Mouse (Mus musculus) hindbrain, embryonic 15.5 days (tissue): ENCODE measurements around the gene Nhsl2. TPM values are rescaled to one million over a fixed set of nuclear protein-coding genes. Genes with fewer than 3 reads are reported as not detected.
"Not testable (repeated sequence)": the region's sequence is repeated elsewhere in the genome, so short reads cannot be mapped to it uniquely, and the experiment has no call there.

Experiments
- ATAC-seq: fragments of 200-750 bp; cut with Nextera tagmentation; 2 replicates; pipeline ENCODE4 v1.8.0; 2017; ENCODE audit warnings: low read depth, moderate number of reproducible peaks, moderate TSS enrichment; ENCODE audit not compliant: low FRiP score
- H3K27ac ChIP-seq: fragments of 300-500 bp; sonication (generic); replicated peaks from 2 replicates; pipeline ENCODE4 v1.5.1; 2015; ENCODE audit warnings: mild to moderate bottlenecking, inconsistent platforms
- H3K27me3 ChIP-seq: fragments of 300-500 bp; sonication (generic); 2 replicates; pipeline ENCODE4 v1.6.1; 2015; ENCODE audit warnings: control low read depth, inconsistent platforms
- H3K36me3 ChIP-seq: fragments of 300-500 bp; sonication (generic); 2 replicates; pipeline ENCODE4 v1.6.1; 2015; ENCODE audit warnings: control low read depth, inconsistent platforms
- H3K4me1 ChIP-seq: fragments of 300-500 bp; sonication (generic); replicated peaks from 2 replicates; pipeline ENCODE4 v1.6.1; 2015; ENCODE audit warnings: control low read depth, inconsistent platforms
- H3K4me2 ChIP-seq: fragments of 300-500 bp; sonication (generic); 2 replicates; pipeline ENCODE4 v1.6.1; 2015; ENCODE audit warnings: moderate library complexity, mild to moderate bottlenecking, inconsistent platforms
- H3K4me3 ChIP-seq: fragments of 300-500 bp; sonication (generic); 2 replicates; pipeline ENCODE4 v1.5.1; 2015; ENCODE audit warnings: mild to moderate bottlenecking, inconsistent platforms
- H3K9ac ChIP-seq: fragments of 300-500 bp; sonication (generic); 2 replicates; pipeline ENCODE4 v1.6.1; 2015; ENCODE audit warnings: inconsistent platforms
- H3K9me3 ChIP-seq: fragments of 300-500 bp; sonication (generic); 2 replicates; pipeline ENCODE4 v1.6.1; 2016; ENCODE audit warnings: control low read depth, inconsistent platforms
- WGBS: fragments of 180-500 bp; shearing (Covaris S2); methylation state at CpG from one replicate; pipeline ENCODE4 v1.1.7; 2015; 5-methylcytosine and 5-hydroxymethylcytosine counted together
- polyA plus RNA-seq: library from polyadenylated mRNA; unstranded; fragments of >200 nt; fragmentation: Nextera tagmentation; extraction: Ambion mirVana; gene quantifications from 2 replicates; pipeline ENCODE4 v1.2.1, GENCODE M21; 2015

Gene Nhsl2
- 6.4 and 7.3 TPM in 2 replicates for polyA plus RNA-seq

DNA sequence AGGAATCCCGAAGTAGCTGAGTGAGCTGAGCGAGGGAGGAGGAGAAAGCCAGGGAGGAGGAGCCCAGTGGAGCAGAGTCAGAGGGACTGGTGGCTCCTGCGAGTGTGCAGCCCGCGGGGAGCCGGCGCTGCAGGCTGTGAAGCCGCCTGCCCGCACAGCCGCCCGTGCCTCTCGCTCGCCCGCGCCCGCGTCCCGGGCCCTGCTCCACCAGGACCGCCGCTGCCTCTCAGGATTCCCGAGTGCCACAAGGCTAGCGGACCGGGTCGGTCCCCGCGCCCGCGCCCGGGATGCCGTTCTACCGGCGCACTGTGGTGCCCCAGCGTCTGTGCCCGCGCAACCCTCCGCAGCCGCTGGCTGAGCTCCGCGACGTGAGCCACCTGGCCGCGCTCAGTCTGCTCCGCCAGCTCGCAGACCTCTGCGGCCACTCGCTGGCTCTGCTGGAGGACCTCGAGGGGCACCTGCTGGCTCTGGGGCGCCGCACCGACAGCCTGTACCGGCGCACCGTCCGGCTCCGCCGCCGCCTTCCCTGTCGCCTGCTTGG, at the start of gene Nhsl2:
TSS of gene Nhsl2 (plus strand) at position 105 of the 541 bp plus-strand sequence.
- peak within 1 kb of the TSS; percentile 48 for H3K4me3 ChIP-seq
- no peaks in the 10 kb centered on the region for H3K9me3 ChIP-seq
- H3K27me3 ChIP-seq = peaks cover 59% of the 10 kb centered on the region
- H3K9ac ChIP-seq = peak within 1 kb of the TSS; percentile 18
- 22% methylated on average over 48 of the region's 58 CpGs for WGBS
- H3K27ac ChIP-seq = no peak within 1 kb of the TSS
- peak within 1 kb of the TSS; percentile 70 for H3K4me2 ChIP-seq
- H3K4me1 ChIP-seq = 0 out of 2 replicates have a peak, but pooled peaks cover 3% of the 10 kb centered on the region
- no peaks in the 10 kb centered on the region for H3K36me3 ChIP-seq
- peak; percentile 79 for ATAC-seq

DNA sequence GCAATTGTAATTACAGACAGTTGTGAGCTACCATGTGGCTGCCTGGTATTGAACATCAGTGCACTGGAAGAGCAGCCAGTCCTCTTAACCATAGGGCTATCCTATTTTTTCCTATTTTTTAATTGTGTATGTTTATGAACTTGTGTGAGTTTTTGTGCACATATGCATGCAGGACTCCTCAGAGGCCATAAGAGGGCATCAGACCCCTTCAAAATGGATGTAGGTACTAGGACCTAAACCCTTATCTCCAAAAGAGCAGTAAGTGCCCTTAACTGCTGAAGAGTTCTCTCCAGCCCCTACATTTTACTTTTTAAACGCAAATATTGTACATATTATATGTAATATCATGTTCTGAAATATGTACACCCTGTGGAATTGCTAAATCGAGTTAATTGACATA, 43.7 kb upstream of the Nhsl2 start:
- Histone ChIP-seq H3K4me3 (no peak overlapping the region), H3K4me1 (no peaks in the 10 kb centered on the region), H3K27ac (no peak overlapping the region), H3K9me3 (no peaks in the 10 kb centered on the region), H3K27me3 (0 out of 2 replicates have a peak, but pooled peaks cover 4% of the 10 kb centered on the region), H3K9ac (no peak overlapping the region), H3K4me2 (no peak overlapping the region), H3K36me3 (no peaks in the 10 kb centered on the region)
- 28% methylated on average over 2 of the region's 2 CpGs for WGBS
- no peak for ATAC-seq

DNA sequence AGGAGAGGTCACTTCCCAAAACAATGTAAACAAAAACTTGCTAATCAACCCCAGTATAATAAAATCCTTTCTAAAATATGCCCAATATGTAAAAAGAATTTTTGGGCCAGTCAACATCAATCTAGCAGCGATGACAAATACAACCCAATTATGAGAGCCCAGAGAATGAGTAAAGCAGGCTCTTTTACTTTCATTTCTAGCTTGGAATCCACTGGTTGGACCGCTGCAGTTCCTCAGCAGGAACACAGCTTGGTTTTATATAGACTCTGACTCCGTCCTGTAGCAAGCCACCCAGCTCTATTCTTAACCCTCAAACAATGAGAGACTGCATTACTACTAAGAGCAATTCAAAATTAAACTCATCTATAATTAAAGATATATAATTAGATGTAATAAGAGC, 37.4 kb upstream of the Nhsl2 start:
- H3K9ac ChIP-seq = no peak overlapping the region
- 70% methylated on average over 3 of the region's 3 CpGs for WGBS
- no peaks in the 10 kb centered on the region for H3K4me1 ChIP-seq
- H3K4me2 ChIP-seq = no peak overlapping the region
- 0 out of 2 replicates have a peak, but pooled peaks cover 8% of the 10 kb centered on the region for H3K27me3 ChIP-seq
- ATAC-seq = no peak
- H3K4me3 ChIP-seq = no peak overlapping the region
- no peak overlapping the region for H3K27ac ChIP-seq
- H3K36me3 ChIP-seq = no peaks in the 10 kb centered on the region
- H3K9me3 ChIP-seq = no peaks in the 10 kb centered on the region

DNA sequence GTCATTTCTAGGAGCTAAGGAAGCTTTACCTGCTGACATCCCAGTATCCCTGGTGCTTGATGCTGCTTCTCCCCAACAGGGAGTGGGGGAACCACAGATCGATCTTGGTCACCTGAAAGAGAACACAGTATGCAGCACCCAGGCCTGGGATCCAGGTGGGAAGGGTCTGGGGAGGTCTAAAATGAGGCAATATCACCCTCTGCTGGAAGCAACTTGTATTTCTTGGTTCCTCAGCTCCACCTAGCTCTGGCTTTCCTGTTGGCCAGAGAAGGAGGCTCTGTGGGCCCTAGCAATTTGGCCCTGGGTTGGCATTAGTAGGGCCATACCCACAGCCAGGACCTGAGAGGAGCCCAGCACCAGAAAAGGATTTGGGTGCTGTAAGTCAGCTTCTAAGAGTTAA, 30.0 kb upstream of the Nhsl2 start:
- Histone ChIP-seq H3K27ac (no peak overlapping the region), H3K36me3 (no peaks in the 10 kb centered on the region), H3K9ac (no peak overlapping the region), H3K4me3 (no peak overlapping the region), H3K4me2 (no peak overlapping the region), H3K9me3 (no peaks in the 10 kb centered on the region), H3K27me3 (0 out of 2 replicates have a peak, but pooled peaks cover 2% of the 10 kb centered on the region), H3K4me1 (no peaks in the 10 kb centered on the region)
- no peak for ATAC-seq
- 67% methylated on average over 1 of the region's 1 CpGs for WGBS

DNA sequence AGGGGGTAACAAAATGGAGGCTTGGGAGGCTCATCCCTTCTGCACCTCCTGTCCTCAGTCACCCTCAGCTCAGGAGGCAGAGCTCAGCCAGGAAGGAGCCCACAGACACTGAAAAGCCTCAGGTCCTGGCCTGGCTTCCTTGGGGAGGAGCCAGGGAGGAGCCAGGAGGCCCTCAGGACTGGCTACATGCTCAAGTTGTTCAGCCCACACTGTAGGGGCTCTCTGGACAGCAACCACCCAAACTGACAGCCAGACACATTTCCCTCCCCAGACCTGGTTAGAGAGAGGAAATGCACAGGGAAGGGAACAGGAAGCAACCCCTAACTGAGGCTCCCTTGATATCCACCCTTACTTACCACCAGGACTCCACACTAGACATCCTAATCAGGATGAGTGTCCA, 29.2 kb upstream of the Nhsl2 start:
- not testable (repeated sequence) for H3K4me1 ChIP-seq, H3K4me2 ChIP-seq, H3K9ac ChIP-seq, H3K36me3 ChIP-seq, H3K27me3 ChIP-seq, H3K27ac ChIP-seq, H3K4me3 ChIP-seq, ATAC-seq, H3K9me3 ChIP-seq

DNA sequence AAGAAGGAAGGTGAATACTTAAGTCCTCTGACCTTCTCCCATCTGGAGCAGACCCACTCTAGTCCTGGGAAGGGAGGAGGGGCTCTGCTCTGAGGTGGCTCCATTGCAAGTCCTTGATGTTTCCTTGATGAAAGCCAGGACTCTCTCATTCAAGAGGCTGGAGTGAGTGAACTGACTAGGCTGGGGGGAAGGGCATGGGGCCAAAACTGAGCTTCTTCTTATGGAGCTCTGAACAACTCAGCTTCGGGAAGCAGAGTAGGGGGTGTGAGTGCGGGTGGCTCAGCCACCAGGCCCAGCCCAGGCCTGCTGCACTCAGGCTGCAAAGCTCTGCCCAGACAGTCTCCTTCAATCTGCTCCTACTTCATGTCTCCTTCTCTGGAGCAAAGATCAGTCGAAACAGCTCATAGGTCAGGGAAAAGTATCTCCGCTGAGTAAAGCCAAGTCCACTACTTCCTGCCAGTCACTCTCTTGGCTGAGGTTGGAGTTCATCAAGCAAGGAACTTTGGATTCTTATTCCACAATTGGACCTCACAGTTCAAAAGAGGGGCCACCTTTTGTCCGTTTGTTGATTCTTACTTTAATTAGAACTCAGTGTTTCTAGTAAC, 1.9 kb upstream of the Nhsl2 start:
- ATAC-seq = no peak
- H3K36me3 ChIP-seq = no peaks in the 10 kb centered on the region
- no peak overlapping the region for H3K9ac ChIP-seq
- 0 out of 2 replicates have a peak, but pooled peaks cover 3% of the 10 kb centered on the region for H3K4me1 ChIP-seq
- no peaks in the 10 kb centered on the region for H3K9me3 ChIP-seq
- WGBS = 62% methylated on average over 5 of the region's 5 CpGs
- peaks cover 65% of the 10 kb centered on the region for H3K27me3 ChIP-seq
- no peak overlapping the region for H3K4me2 ChIP-seq
- H3K27ac ChIP-seq = no peak overlapping the region
- H3K4me3 ChIP-seq = no peak overlapping the region

DNA sequence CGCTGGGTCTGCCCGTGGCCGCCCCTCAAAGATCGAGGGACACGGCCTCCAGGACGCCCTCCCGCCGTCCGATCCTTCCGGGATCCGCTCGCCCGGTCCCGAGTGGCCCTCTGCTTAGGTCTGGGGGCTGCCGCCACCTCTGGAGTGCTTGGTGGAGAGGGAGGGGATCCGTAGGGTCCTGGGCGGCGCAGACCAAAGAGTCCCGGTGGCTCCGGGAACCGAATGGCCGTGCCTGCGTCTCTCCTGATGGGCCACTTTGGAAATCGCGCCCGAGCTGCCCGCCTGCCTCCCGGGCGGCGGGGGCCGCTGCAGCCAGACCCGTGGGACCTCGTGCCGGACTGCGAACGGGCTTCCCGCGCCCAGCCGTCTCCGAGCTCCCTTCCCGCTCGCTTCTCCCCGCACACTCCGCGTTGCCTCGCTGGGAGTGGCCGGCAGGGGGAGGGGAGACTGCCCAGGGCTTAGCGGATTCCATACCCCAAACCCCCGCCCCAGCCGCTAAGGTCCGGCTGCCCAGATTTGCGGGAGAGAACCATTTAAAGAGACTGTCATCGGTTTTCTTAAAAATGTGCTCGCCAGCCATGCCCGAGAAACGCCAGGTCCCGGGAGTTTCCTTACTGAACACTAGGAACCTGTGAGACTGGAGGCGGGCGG, 841 bp downstream of the Nhsl2 start:
- Histone ChIP-seq H3K9me3 (no peaks in the 10 kb centered on the region), H3K27ac (no peak overlapping the region), H3K4me3 (peak overlapping the region; percentile 48), H3K4me1 (0 out of 2 replicates have a peak, but pooled peaks cover 3% of the 10 kb centered on the region), H3K9ac (peak overlapping the region; percentile 18), H3K4me2 (peak overlapping the region; percentile 70), H3K27me3 (peaks cover 65% of the 10 kb centered on the region), H3K36me3 (no peaks in the 10 kb centered on the region)
- ATAC-seq = peak; percentile 56; the same call in 1 of the 2 replicates
- WGBS = 24% methylated on average over 44 of the region's 59 CpGs

DNA sequence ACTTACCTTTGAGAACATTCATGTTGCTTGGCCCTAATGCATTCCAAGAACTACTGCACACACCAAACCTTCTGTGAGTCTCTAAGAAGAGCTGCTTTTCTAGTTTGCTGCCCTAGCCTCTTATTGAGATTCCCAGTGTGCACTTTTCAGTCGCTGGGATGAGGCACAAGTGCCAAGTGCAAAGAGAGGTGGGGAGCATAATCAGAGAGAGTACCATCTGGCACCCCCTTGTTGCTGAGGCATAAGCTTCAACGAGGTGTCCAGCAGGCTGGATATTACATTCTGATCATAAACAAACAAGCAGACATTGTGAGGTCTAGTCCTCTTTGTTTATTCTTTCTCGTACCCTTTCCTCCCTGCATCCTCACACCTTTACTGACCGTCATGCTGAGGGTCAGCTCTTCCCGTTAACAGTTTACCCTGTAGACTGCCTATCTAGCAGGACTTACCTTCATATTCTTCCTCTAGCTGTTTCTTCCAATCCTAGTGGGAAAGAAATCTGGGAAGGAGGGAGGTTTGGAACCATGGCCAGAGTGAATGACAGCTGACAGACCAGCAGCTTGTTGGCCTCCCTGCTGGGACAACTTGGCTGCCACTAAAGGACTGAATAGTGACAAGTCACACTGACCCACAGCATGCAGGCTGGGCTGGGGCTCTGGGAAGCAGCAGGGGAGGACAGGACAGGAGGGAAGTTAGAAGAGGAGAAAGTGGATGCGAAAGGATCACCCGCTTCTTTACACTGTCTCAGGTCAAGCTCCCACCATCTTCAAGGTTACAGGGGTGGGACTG, 2.6 kb downstream of the Nhsl2 start:
- Histone ChIP-seq H3K9ac (no peak overlapping the region), H3K27ac (no peak overlapping the region), H3K9me3 (no peaks in the 10 kb centered on the region), H3K36me3 (no peaks in the 10 kb centered on the region), H3K27me3 (peaks cover 61% of the 10 kb centered on the region), H3K4me1 (0 out of 2 replicates have a peak, but pooled peaks cover 3% of the 10 kb centered on the region), H3K4me2 (no peak overlapping the region), H3K4me3 (no peak overlapping the region)
- ATAC-seq = no peak
- 63% methylated on average over 7 of the region's 7 CpGs for WGBS

DNA sequence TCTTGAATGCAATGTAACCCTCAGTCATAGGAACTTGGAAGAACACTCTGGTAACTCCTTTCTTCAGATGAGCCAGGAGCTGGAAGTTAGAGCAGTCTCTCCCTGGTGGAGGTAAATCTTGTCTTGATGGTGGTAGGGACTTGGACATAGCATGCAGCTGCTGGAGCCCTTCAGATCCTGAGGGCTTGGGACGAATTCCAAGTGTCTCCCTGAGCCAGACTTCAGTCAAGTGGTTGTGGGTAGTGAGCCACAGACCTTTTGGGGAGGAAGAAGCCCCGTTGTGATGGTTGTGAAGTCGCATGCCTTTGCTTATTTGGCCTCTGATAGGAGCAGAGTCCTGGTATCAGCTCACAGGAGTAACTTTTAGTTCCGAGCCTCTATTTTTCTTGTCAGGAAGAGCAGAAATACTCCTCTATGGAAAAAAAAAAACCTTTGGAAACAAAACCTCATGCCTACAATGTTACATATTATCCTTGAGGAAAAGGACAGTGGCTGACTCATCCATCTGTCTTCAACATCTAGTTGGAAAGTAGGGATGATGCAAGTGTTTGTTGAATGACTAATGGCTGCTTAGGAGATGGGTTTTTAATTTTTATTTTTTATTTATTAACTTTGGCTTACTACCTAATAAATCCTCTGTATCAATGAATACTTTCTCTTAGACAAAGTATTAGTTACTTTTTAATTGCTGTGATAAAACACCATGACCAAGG, 14.6 kb downstream of the Nhsl2 start:
- no peak for ATAC-seq
- no peak overlapping the region for H3K9ac ChIP-seq
- no peak overlapping the region for H3K4me2 ChIP-seq
- H3K27ac ChIP-seq = no peak overlapping the region
- H3K4me1 ChIP-seq = no peaks in the 10 kb centered on the region
- H3K4me3 ChIP-seq = no peak overlapping the region
- 0 out of 2 replicates have a peak, but pooled peaks cover 11% of the 10 kb centered on the region for H3K27me3 ChIP-seq
- H3K36me3 ChIP-seq = no peaks in the 10 kb centered on the region
- no peaks in the 10 kb centered on the region for H3K9me3 ChIP-seq
- 66% methylated on average over 4 of the region's 4 CpGs for WGBS

DNA sequence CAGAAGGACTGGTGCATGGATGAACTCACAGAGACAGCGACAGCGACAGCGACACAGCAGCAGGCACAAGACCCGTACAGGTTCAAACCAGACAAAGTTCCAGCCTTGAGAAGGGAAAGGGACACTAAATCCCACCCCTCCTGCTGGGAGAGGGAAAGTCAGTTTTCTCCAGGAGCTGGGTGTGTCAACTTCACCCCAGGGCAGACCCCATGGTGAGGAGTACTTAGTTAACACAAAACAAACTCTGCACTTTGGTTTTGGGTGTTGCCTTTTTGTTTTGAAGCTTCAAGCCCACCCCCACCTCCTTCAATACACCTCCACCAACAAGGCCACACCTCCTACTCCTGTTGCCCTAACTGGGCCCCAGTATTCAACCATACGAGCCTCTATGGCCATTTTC, 15.6 kb downstream of the Nhsl2 start:
- Histone ChIP-seq H3K27ac (no peak overlapping the region), H3K4me1 (no peaks in the 10 kb centered on the region), H3K36me3 (no peaks in the 10 kb centered on the region), H3K9ac (no peak overlapping the region), H3K27me3 (0 out of 2 replicates have a peak, but pooled peaks cover 11% of the 10 kb centered on the region), H3K4me2 (no peak overlapping the region), H3K9me3 (no peaks in the 10 kb centered on the region), H3K4me3 (no peak overlapping the region)
- 66% methylated on average over 5 of the region's 5 CpGs for WGBS
- ATAC-seq = no peak

DNA sequence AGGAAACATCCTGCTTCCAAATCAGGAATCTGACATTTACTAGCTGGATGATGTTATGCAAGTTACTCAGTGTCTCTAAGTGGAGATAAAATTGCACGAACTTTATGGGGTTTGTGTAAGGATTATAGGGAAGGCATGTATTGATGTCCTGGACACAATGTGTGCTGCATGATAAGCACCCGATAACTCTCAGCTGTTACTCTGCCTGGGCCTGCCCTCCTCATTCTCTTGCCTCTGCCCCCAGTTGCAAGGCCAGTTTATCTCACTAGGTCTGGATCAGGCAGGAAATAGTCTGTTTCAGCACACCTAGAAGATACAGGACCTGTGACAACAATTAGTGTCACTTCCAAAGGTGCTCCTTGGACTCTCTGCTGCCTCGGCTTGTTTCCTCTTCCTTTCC, 25.0 kb downstream of the Nhsl2 start:
- Histone ChIP-seq H3K9me3 (no peaks in the 10 kb centered on the region), H3K27me3 (peaks cover 9% of the 10 kb centered on the region; the same call in 1 of the 2 replicates), H3K36me3 (no peaks in the 10 kb centered on the region), H3K4me3 (no peak overlapping the region), H3K4me1 (no peaks in the 10 kb centered on the region), H3K27ac (no peak overlapping the region), H3K4me2 (no peak overlapping the region), H3K9ac (no peak overlapping the region)
- no peak for ATAC-seq
- 79% methylated on average over 3 of the region's 3 CpGs for WGBS
